Mouse (Mus musculus) cerebellum, adult 2 months (tissue): Measurements from ENCODE around the gene Tmprss9.

ENCODE experiments used
- CTCF ChIP-seq: fragments of 200-500 bp; IDR thresholded peaks from 2 replicates; pipeline ENCODE4 v1.5.1; 2011; ENCODE audit warnings: low read depth, mild to moderate bottlenecking, control low read depth, low read length, moderate library complexity, borderline replicate concordance; ENCODE audit not compliant: insufficient read depth
- POLR2A ChIP-seq: fragments of 200-500 bp; IDR thresholded peaks from 2 replicates; pipeline ENCODE4 v1.6.1; 2011; ENCODE audit warnings: low read length, control low read depth, borderline replicate concordance; ENCODE audit not compliant: insufficient read depth

DNA sequence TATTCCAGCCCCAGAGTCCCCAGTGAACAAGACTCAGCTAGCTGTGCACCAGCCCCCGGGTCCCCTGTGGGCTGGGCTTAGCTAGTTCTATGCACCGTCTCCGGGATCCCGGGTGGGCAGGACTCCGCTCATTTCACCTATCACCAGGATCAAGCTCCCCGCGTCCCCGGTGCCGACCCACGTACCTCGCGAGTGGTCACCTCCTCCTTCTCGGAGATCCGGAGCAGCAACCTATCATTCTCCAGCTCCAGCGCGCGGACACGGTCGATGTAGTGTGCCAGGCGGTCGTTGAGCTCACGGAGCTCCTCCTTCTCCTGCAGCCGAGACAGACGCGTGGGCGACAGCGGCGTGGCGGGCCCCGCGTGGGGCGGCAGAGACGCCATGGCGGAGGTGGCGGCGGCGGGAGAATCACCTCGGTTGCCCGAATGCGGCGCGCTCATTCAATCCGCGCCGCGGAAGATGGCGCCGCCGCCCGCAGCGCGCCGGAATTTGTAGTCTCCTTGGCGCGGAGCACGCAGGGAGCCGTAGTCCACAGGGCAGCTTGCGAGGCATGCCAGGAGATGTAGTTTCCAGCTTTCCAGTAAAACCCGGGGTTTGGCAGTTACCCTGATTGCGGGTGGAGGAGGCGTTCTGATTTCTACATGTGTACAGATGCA is 46.3 kb downstream of the Tmprss9 start, which contains the start of gene Lmnb2:
- TF ChIP-seq POLR2A: peak; percentile 64; the same call in 1 of the 2 replicates
- no peak for TF ChIP-seq CTCF
